Mouse (Mus musculus) testis, adult 2 months (tissue): ENCODE results near the gene Pdcd6ip. TPM values are rescaled to one million over a fixed set of nuclear protein-coding genes. Genes with fewer than 3 reads are reported as not detected.

Source experiments
- H3K27ac ChIP-seq: fragments of 200-500 bp; 2 replicates; pipeline ENCODE4 v1.5.1; 2012; ENCODE audit warnings: low read depth, low read length; ENCODE audit not compliant: control insufficient read depth, insufficient read depth
- H3K27me3 ChIP-seq: fragments of 200-500 bp; 2 replicates; pipeline ENCODE4 v1.6.1; 2012; ENCODE audit warnings: mild to moderate bottlenecking, low read length, moderate library complexity; ENCODE audit not compliant: control insufficient read depth, insufficient read depth
- H3K36me3 ChIP-seq: fragments of 200-500 bp; 2 replicates; pipeline ENCODE4 v1.6.1; 2012; ENCODE audit warnings: mild to moderate bottlenecking, low read length; ENCODE audit not compliant: control insufficient read depth, insufficient read depth
- H3K4me1 ChIP-seq: fragments of 200-500 bp; 2 replicates; pipeline ENCODE4 v1.6.1; 2012; ENCODE audit warnings: low read length; ENCODE audit not compliant: control insufficient read depth, insufficient read depth
- H3K4me3 ChIP-seq: fragments of 200-500 bp; 2 replicates; pipeline ENCODE4 v1.5.1; 2012; ENCODE audit warnings: low read depth, mild to moderate bottlenecking, low read length, moderate library complexity, mixed read lengths; ENCODE audit not compliant: control insufficient read depth
- CTCF ChIP-seq: fragments of 200-500 bp; IDR thresholded peaks from 2 replicates; pipeline ENCODE4 v1.5.1; 2012; ENCODE audit warnings: low read depth, mild to moderate bottlenecking, inconsistent platforms, low read length, moderate library complexity; ENCODE audit not compliant: control insufficient read depth, insufficient read depth, insufficient replicate concordance
- POLR2A ChIP-seq: fragments of 200-500 bp; IDR thresholded peaks from 2 replicates; pipeline ENCODE4 v1.6.1; 2012; ENCODE audit warnings: low read depth, mild to moderate bottlenecking, inconsistent platforms, low read length, moderate library complexity; ENCODE audit not compliant: control insufficient read depth
- polyA plus RNA-seq: library from polyadenylated mRNA; depleted of rRNA; stranded (reverse); fragments of >200 nt; gene quantifications from 2 replicates; pipeline ENCODE4 v1.2.3, GENCODE M21; 2012

The Pdcd6ip gene
- polyA plus RNA-seq, 1 experiment = 18.4 TPM

- no peaks in the 10 kb centered on the region for H3K36me3 ChIP-seq
- no peak overlapping the region for H3K4me3 ChIP-seq
- no peak overlapping the region for H3K27ac ChIP-seq
- TF ChIP-seq POLR2A = no peak
- peak; percentile 32; the same call in 1 of the 2 replicates for TF ChIP-seq CTCF
- H3K27me3 ChIP-seq = no peaks in the 10 kb centered on the region
- H3K4me1 ChIP-seq = no peaks in the 10 kb centered on the region
Observed at GRCm38 (mm10) chr9:113719063-113719462, 11.0 kb upstream of the Pdcd6ip start.

GRCm38 (mm10) chr9:113710871-113711270, 2.8 kb upstream of the Pdcd6ip start:
- Histone ChIP-seq H3K4me1 (peaks cover 7% of the 10 kb centered on the region), H3K36me3 (no peaks in the 10 kb centered on the region), H3K27ac (no peak overlapping the region; the same call in 1 of the 2 replicates), H3K4me3 (peak overlapping the region; percentile 60), H3K27me3 (no peaks in the 10 kb centered on the region)
- TF ChIP-seq POLR2A (no peak), CTCF (no peak)

GRCm38 (mm10) chr9:113708361-113709280, 562 bp upstream of the Pdcd6ip start:
- Histone ChIP-seq H3K4me3 (peak overlapping the region; percentile 93), H3K27ac (no peak overlapping the region), H3K4me1 (peaks cover 7% of the 10 kb centered on the region), H3K27me3 (no peaks in the 10 kb centered on the region), H3K36me3 (no peaks in the 10 kb centered on the region)
- TF ChIP-seq POLR2A (no peak), CTCF (no peak)

GRCm38 (mm10) chr9:113706841-113707240, 1.2 kb downstream of the Pdcd6ip start:
- H3K4me3 ChIP-seq = peak overlapping the region; percentile 33
- H3K4me1 ChIP-seq = peaks cover 7% of the 10 kb centered on the region
- no peaks in the 10 kb centered on the region for H3K36me3 ChIP-seq
- no peaks in the 10 kb centered on the region for H3K27me3 ChIP-seq
- no peak overlapping the region for H3K27ac ChIP-seq
- TF ChIP-seq POLR2A (no peak), CTCF (no peak)

- H3K36me3 ChIP-seq = no peaks in the 10 kb centered on the region
- no peak overlapping the region for H3K4me3 ChIP-seq
Observed at GRCm38 (mm10) chr9:113706108-113706507, 2.0 kb downstream of the Pdcd6ip start.

GRCm38 (mm10) chr9:113701441-113702160, 6.5 kb downstream of the Pdcd6ip start:
- Histone ChIP-seq H3K36me3 (no peaks in the 10 kb centered on the region; the same call in 1 of the 2 replicates), H3K27me3 (no peaks in the 10 kb centered on the region), H3K4me3 (no peak overlapping the region), H3K4me1 (peaks cover under 1% of the 10 kb centered on the region), H3K27ac (0 out of 2 replicates have a peak overlapping the region, but pooled peaks have one; percentile 12)
- no peak for TF ChIP-seq CTCF
- TF ChIP-seq POLR2A = no peak

More at GRCm38 (mm10) chr9:113706108-113706507, 2.0 kb downstream of the Pdcd6ip start:
- Histone ChIP-seq H3K27me3 (no peaks in the 10 kb centered on the region), H3K27ac (no peak overlapping the region), H3K4me1 (peaks cover 6% of the 10 kb centered on the region)
- TF ChIP-seq CTCF = no peak
- TF ChIP-seq POLR2A = no peak

GRCm38 (mm10) chr9:113687461-113687860, 20.6 kb downstream of the Pdcd6ip start:
- Histone ChIP-seq H3K27ac (no peak overlapping the region), H3K27me3 (no peaks in the 10 kb centered on the region), H3K36me3 (no peaks in the 10 kb centered on the region; the same call in 1 of the 2 replicates), H3K4me1 (no peaks in the 10 kb centered on the region), H3K4me3 (no peak overlapping the region)
- TF ChIP-seq CTCF (no peak), POLR2A (no peak)
